Mouse (Mus musculus): Measurements from ENCODE around the gene Plekhm3. TPM values are rescaled to one million over a fixed set of nuclear protein-coding genes. Genes with fewer than 3 reads are reported as not detected.

Gene Plekhm3
- polyA plus RNA-seq, 1 experiment = 4.5 TPM

- H3K4me1 ChIP-seq (ENCODE audit: control insufficient read depth, insufficient read depth, low read length) = no peaks in the 10 kb centered on the region
- H3K27ac ChIP-seq (ENCODE audit: control insufficient read depth, insufficient read depth, low read depth, low read length, poor library complexity) = no peak overlapping the region
- WGBS = 72% methylated on average over 7 of the region's 7 CpGs
- H3K4me3 ChIP-seq (replicated peaks; ENCODE audit: control insufficient read depth, low read depth, low read length) = no peak overlapping the region
- TF ChIP-seq POLR2A (IDR thresholded peaks at IDR 0.05; ENCODE audit: borderline replicate concordance, control insufficient read depth, low read depth, low read length) (no peak), CTCF (IDR thresholded peaks at IDR 0.05; ENCODE audit: control insufficient read depth, insufficient read depth, low read length) (no peak)
Observed at GRCm38 (mm10) chr1:64848081-64848480, 108.5 kb downstream of the Plekhm3 start.

GRCm38 (mm10) chr1:64847565-64847964 is 109.1 kb downstream of the Plekhm3 start:
- H3K27ac ChIP-seq (ENCODE audit: control insufficient read depth, insufficient read depth, low read depth, low read length, poor library complexity) = no peak overlapping the region
- H3K4me3 ChIP-seq (replicated peaks; ENCODE audit: control insufficient read depth, low read depth, low read length) = no peak overlapping the region
- H3K4me1 ChIP-seq (ENCODE audit: control insufficient read depth, insufficient read depth, low read length) = no peaks in the 10 kb centered on the region
- TF ChIP-seq POLR2A (IDR thresholded peaks at IDR 0.05; ENCODE audit: borderline replicate concordance, control insufficient read depth, low read depth, low read length) (no peak), CTCF (IDR thresholded peaks at IDR 0.05; ENCODE audit: control insufficient read depth, insufficient read depth, low read length) (no peak)

GRCm38 (mm10) chr1:64844978-64845377 is 111.6 kb downstream of the Plekhm3 start:
- WGBS = 69% methylated on average over 3 of the region's 3 CpGs
- Histone ChIP-seq H3K27ac (ENCODE audit: control insufficient read depth, insufficient read depth, low read depth, low read length, poor library complexity) (no peak overlapping the region), H3K4me1 (ENCODE audit: control insufficient read depth, insufficient read depth, low read length) (no peaks in the 10 kb centered on the region; the same call in 1 of the 2 replicates), H3K4me3 (replicated peaks; ENCODE audit: control insufficient read depth, low read depth, low read length) (no peak overlapping the region)
- no peak for TF ChIP-seq CTCF (IDR thresholded peaks at IDR 0.05; ENCODE audit: control insufficient read depth, insufficient read depth, low read length)
- no peak for TF ChIP-seq POLR2A (IDR thresholded peaks at IDR 0.05; ENCODE audit: borderline replicate concordance, control insufficient read depth, low read depth, low read length)

- WGBS = 92% methylated on average over 3 of the region's 3 CpGs
- TF ChIP-seq POLR2A (IDR thresholded peaks at IDR 0.05; ENCODE audit: borderline replicate concordance, control insufficient read depth, low read depth, low read length) (no peak), CTCF (IDR thresholded peaks at IDR 0.05; ENCODE audit: control insufficient read depth, insufficient read depth, low read length) (no peak)
- H3K4me1 ChIP-seq (ENCODE audit: control insufficient read depth, insufficient read depth, low read length) = no peaks in the 10 kb centered on the region; the same call in 1 of the 2 replicates
Observed at GRCm38 (mm10) chr1:64843900-64844616, 112.6 kb downstream of the Plekhm3 start.

GRCm38 (mm10) chr1:64840930-64841329 is 115.7 kb downstream of the Plekhm3 start:
- 24% methylated on average over 1 of the region's 1 CpGs for WGBS
- TF ChIP-seq CTCF (IDR thresholded peaks at IDR 0.05; ENCODE audit: control insufficient read depth, insufficient read depth, low read length) = no peak
- TF ChIP-seq POLR2A (IDR thresholded peaks at IDR 0.05; ENCODE audit: borderline replicate concordance, control insufficient read depth, low read depth, low read length) = no peak
- no peak overlapping the region for H3K27ac ChIP-seq (ENCODE audit: control insufficient read depth, insufficient read depth, low read depth, low read length, poor library complexity)
- no peak overlapping the region for H3K4me3 ChIP-seq (replicated peaks; ENCODE audit: control insufficient read depth, low read depth, low read length)
- no peaks in the 10 kb centered on the region; the same call in 1 of the 2 replicates for H3K4me1 ChIP-seq (ENCODE audit: control insufficient read depth, insufficient read depth, low read length)

More at GRCm38 (mm10) chr1:64843900-64844616, 112.6 kb downstream of the Plekhm3 start:
- Histone ChIP-seq H3K4me3 (replicated peaks; ENCODE audit: control insufficient read depth, low read depth, low read length) (no peak overlapping the region), H3K27ac (ENCODE audit: control insufficient read depth, insufficient read depth, low read depth, low read length, poor library complexity) (no peak overlapping the region)

- Histone ChIP-seq H3K4me3 (replicated peaks; ENCODE audit: control insufficient read depth, low read depth, low read length) (no peak overlapping the region), H3K4me1 (ENCODE audit: control insufficient read depth, insufficient read depth, low read length) (no peaks in the 10 kb centered on the region; the same call in 1 of the 2 replicates), H3K27ac (ENCODE audit: control insufficient read depth, insufficient read depth, low read depth, low read length, poor library complexity) (no peak overlapping the region)
- WGBS = 82% methylated on average over 5 of the region's 5 CpGs
- no peak for TF ChIP-seq CTCF (IDR thresholded peaks at IDR 0.05; ENCODE audit: control insufficient read depth, insufficient read depth, low read length)
- no peak for TF ChIP-seq POLR2A (IDR thresholded peaks at IDR 0.05; ENCODE audit: borderline replicate concordance, control insufficient read depth, low read depth, low read length)
Observed at GRCm38 (mm10) chr1:64836584-64836983, 120.0 kb downstream of the Plekhm3 start.

- no peak for TF ChIP-seq POLR2A (IDR thresholded peaks at IDR 0.05; ENCODE audit: borderline replicate concordance, control insufficient read depth, low read depth, low read length)
- TF ChIP-seq CTCF (IDR thresholded peaks at IDR 0.05; ENCODE audit: control insufficient read depth, insufficient read depth, low read length) = no peak
- no peaks in the 10 kb centered on the region; the same call in 1 of the 2 replicates for H3K4me1 ChIP-seq (ENCODE audit: control insufficient read depth, insufficient read depth, low read length)
- no peak overlapping the region for H3K4me3 ChIP-seq (replicated peaks; ENCODE audit: control insufficient read depth, low read depth, low read length)
- no peak overlapping the region for H3K27ac ChIP-seq (ENCODE audit: control insufficient read depth, insufficient read depth, low read depth, low read length, poor library complexity)
- 79% methylated on average over 3 of the region's 3 CpGs for WGBS
Observed at GRCm38 (mm10) chr1:64836114-64836513, 120.5 kb downstream of the Plekhm3 start.

- Histone ChIP-seq H3K27ac (ENCODE audit: control insufficient read depth, insufficient read depth, low read depth, low read length, poor library complexity) (no peak overlapping the region), H3K4me1 (ENCODE audit: control insufficient read depth, insufficient read depth, low read length) (no peaks in the 10 kb centered on the region), H3K4me3 (replicated peaks; ENCODE audit: control insufficient read depth, low read depth, low read length) (no peak overlapping the region)
- TF ChIP-seq CTCF (IDR thresholded peaks at IDR 0.05; ENCODE audit: control insufficient read depth, insufficient read depth, low read length) (no peak), POLR2A (IDR thresholded peaks at IDR 0.05; ENCODE audit: borderline replicate concordance, control insufficient read depth, low read depth, low read length) (no peak)
- WGBS = 56% methylated on average over 2 of the region's 2 CpGs
Observed at GRCm38 (mm10) chr1:64831552-64831951, 125.1 kb downstream of the Plekhm3 start.
